Mouse (Mus musculus) lung, adult 10 weeks (tissue): ENCODE data around the gene Wdr60. TPM values are rescaled to one million over a fixed set of nuclear protein-coding genes. Genes with fewer than 3 reads are reported as not detected.

Source experiments
- polyA plus RNA-seq: library from polyadenylated mRNA; stranded (reverse); fragments of 350-450 nt; fragmentation: Illumina TruSeq; extraction: RNeasy Lipid Tissue Mini Kit (QIAGEN cat#74804); gene quantifications from one replicate; pipeline ENCODE4 v1.2.3, GENCODE M21; 2014; ENCODE audit warnings: low read depth, low replicate concordance; ENCODE audit not compliant: insufficient read depth

Gene Wdr60
- 5.9 TPM for polyA plus RNA-seq

DNA sequence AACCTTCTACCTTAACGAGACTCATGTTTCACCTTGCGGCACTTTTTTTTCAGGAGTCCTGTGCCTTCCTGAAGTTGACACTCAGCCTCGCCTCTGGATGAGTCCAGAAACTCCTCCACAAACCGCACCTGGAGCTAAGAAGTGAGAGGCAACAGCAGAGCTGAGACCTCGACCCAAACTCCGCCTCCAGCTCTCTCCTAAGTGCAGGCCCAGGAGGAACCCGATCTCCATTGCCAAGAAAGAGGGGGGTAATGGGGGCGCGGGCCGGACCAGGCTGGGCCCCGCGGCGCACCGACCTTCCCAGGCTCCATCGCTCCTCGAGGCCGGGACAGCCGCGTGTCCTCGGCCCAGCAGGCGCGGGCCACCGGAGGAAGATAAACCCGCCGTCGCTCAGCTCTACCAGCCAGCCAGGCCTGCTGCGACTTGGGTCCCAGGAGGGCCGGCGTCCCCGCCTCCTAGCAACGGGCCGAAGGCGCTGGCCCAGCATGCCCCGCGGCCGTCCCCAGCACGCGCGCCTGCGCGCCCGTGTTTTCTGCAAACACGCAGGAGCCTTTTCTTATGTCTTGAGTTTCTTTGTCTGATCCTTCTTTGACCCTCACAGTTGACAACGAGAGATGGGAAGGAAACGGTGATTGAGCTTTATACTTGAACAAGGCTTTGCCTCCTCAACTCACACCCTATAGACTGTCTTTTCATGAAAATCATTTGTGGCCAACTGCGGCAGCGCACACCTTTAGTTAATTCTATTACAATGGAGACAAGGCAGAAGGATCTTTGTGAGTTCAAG lies at the start of gene Wdr60:
Gene Wdr60, minus strand, starts transcription at position 468 of the 787 bp plus-strand sequence.

DNA sequence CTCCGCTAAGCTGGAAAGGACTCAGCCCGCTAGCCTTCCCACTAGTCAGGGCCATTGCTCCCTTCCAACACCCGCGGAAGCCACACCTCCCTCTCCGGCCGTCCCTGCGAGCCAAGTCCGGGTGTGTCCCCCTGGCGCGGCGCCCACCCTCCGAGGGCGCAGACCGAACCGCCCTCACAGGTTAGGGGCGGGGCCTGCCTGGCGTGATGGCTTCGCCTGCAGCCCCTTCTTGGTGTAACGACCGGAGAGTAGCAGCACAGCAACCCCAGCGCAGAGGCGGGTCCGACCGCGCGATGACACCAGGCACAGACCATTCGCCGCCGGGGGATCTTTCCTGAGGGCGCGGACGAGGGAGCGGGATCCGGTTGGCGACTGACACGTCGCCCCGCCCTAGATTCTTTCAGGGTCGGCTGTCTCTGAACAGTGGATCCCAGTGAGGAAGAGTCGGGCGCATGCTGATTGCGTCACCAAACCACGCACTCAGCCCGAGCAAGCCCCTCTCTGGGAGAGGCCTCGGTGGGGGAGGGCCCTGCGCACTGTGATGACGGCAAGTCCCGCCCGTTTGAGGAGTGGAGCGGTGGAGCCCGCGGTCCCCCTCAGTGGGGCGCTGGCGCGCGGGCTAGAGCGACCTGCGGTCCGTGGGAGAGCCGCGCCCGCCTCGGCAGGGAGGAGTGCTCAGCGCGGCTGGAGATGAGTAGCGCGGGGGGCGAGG lies 18.0 kb upstream of the Wdr60 start, which contains the start of gene Esyt2:
Gene Esyt2, plus strand, starts transcription at position 544 of the 712 bp plus-strand sequence.

GRCm38 (mm10) chr12:116275086-116275485 lies 12.3 kb upstream of the Wdr60 start, which contains the start of gene Gm11027:
Gene Gm11027 (plus strand): TSS chr12:116275386.

Other genes starting within 250 kb of the Wdr60 start
- 13.2 TPM for gene Zfp386, start 215.3 kb downstream of the Wdr60 start, polyA plus RNA-seq
- gene Vipr2, start 185.3 kb downstream of the Wdr60 start, polyA plus RNA-seq = 7.2 TPM
- not detected for gene Gm11027, start 12.4 kb upstream of the Wdr60 start, polyA plus RNA-seq
- 28.1 TPM for gene Esyt2, start 18.2 kb upstream of the Wdr60 start, polyA plus RNA-seq
- gene Ncapg2, start 142.4 kb upstream of the Wdr60 start, polyA plus RNA-seq = 2.0 TPM
- 0.29 TPM for gene Ptprn2, start 222.7 kb upstream of the Wdr60 start, polyA plus RNA-seq